Mouse (Mus musculus) brain, embryonic 14.5 days (tissue): ENCODE measurements around the gene Prol1.
"Not testable (repeated sequence)": the region's sequence is repeated elsewhere in the genome, so short reads cannot be mapped to it uniquely, and the experiment has no call there.

Experiments used
- CTCF ChIP-seq: fragments of 200-500 bp; IDR thresholded peaks from 2 replicates; pipeline ENCODE4 v1.5.1; 2012; ENCODE audit warnings: inconsistent platforms, mild to moderate bottlenecking, moderate library complexity, borderline replicate concordance; ENCODE audit not compliant: insufficient read depth, insufficient read length; ENCODE audit errors: extremely low read depth
- POLR2A ChIP-seq: fragments of 200-500 bp; IDR thresholded peaks from 2 replicates; pipeline ENCODE4 v1.6.1; 2012; ENCODE audit warnings: mild to moderate bottlenecking, inconsistent platforms, borderline replicate concordance; ENCODE audit not compliant: poor library complexity, insufficient read depth, insufficient read length, severe bottlenecking; ENCODE audit errors: extremely low read depth

GRCm38 (mm10) chr5:88348533-88348932, 31.4 kb downstream of the Prol1 start:
- not testable (repeated sequence) for TF ChIP-seq POLR2A, CTCF
